Mouse (Mus musculus) megakaryocyte, embryonic 14.5 days (primary cell): ENCODE measurements around the gene Dnaic1.

Source experiments
- FLI1 ChIP-seq: IDR thresholded peaks from 2 replicates; pipeline ENCODE4 v1.6.1; 2012; ENCODE audit warnings: low read length, inconsistent platforms, mixed read lengths
- GATA1 ChIP-seq: IDR thresholded peaks from 3 replicates; pipeline ENCODE4 v1.6.1; 2012; ENCODE audit warnings: mixed read lengths, low read length, inconsistent platforms, borderline replicate concordance

DNA sequence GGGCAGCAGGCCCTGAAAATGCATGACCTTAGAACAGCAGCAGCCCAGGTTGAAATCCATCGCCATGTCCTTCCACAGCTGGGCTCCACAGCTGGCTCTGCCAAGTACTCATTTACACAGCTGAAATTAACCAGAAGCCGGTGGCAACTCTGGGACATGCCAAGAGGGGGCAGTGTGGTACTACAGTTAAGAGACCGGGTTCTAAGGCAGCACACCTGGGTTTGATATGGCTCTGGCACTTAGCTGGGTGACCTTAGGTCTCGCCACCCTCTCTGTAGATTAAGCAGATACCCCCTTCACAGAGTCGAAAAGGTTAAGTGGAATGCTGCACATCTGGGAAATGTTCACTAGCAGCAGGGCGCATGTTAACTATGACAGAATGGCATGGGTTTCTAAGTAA is 17.0 kb upstream of the Dnaic1 start:
- TF ChIP-seq GATA1 (no peak), FLI1 (no peak)
